Mouse (Mus musculus) heart, embryonic 11.5 days (tissue): ENCODE measurements around the gene Rorb. TPM values are rescaled to one million over a fixed set of nuclear protein-coding genes. Genes with fewer than 3 reads are reported as not detected.

Experiments
- ATAC-seq: fragments of 200-750 bp; cut with Nextera tagmentation; replicated peaks from 2 replicates; pipeline ENCODE4 v1.8.0; 2017; ENCODE audit warnings: moderate library complexity; ENCODE audit not compliant: insufficient number of reproducible peaks, low FRiP score, low TSS enrichment
- H3K27ac ChIP-seq: fragments of 300-500 bp; sonication (generic); 2 replicates; pipeline ENCODE4 v1.5.1; 2014; ENCODE audit warnings: mild to moderate bottlenecking, low read depth, low read length
- H3K27me3 ChIP-seq: fragments of 300-500 bp; sonication (generic); 2 replicates; pipeline ENCODE4 v1.6.1; 2014; ENCODE audit warnings: mild to moderate bottlenecking, low read length, mixed read lengths; ENCODE audit not compliant: control insufficient read depth, insufficient read depth
- H3K36me3 ChIP-seq: fragments of 300-500 bp; sonication (generic); 2 replicates; pipeline ENCODE4 v1.6.1; 2014; ENCODE audit warnings: mild to moderate bottlenecking, low read length, moderate library complexity, mixed read lengths; ENCODE audit not compliant: control insufficient read depth, insufficient read depth
- H3K4me1 ChIP-seq: fragments of 300-500 bp; sonication (generic); 2 replicates; pipeline ENCODE4 v1.6.1; 2014; ENCODE audit warnings: low read length; ENCODE audit not compliant: control insufficient read depth, insufficient read depth
- H3K4me2 ChIP-seq: fragments of 300-500 bp; sonication (generic); 2 replicates; pipeline ENCODE4 v1.6.1; 2014; ENCODE audit warnings: mild to moderate bottlenecking, moderate library complexity
- H3K4me3 ChIP-seq: fragments of 300-500 bp; sonication (generic); 2 replicates; pipeline ENCODE4 v1.5.1; 2014; ENCODE audit warnings: low read depth, low read length
- H3K9ac ChIP-seq: fragments of 300-500 bp; sonication (generic); 2 replicates; pipeline ENCODE4 v1.6.1; 2014; ENCODE audit warnings: mild to moderate bottlenecking, low read depth, low read length, moderate library complexity
- H3K9me3 ChIP-seq: fragments of 300-500 bp; sonication (generic); replicated peaks from 2 replicates; pipeline ENCODE4 v1.6.1; 2016; ENCODE audit warnings: low read length; ENCODE audit not compliant: control insufficient read depth
- WGBS: fragments of 180-500 bp; shearing (Covaris S2); extraction: QIAGEN DNeasy Blood & Tissue Kit; methylation state at CpG from one replicate; pipeline ENCODE4 v1.1.7; 2014; ENCODE audit not compliant: insufficient replicate concordance; 5-methylcytosine and 5-hydroxymethylcytosine counted together
- polyA plus RNA-seq: library from polyadenylated mRNA; unstranded; fragments of >200 nt; fragmentation: Nextera tagmentation; extraction: Ambion mirVana; gene quantifications from 2 replicates; pipeline ENCODE4 v1.2.1, GENCODE M21; 2014

Gene Rorb
- polyA plus RNA-seq, 1 experiment from 2014 or later: 0.21 TPM

- H3K4me2 ChIP-seq: no peak overlapping the region
- no peaks in the 10 kb centered on the region for H3K9me3 ChIP-seq
- H3K36me3 ChIP-seq: no peaks in the 10 kb centered on the region
- no peak overlapping the region for H3K27ac ChIP-seq
- no peak overlapping the region for H3K9ac ChIP-seq
- no peak for ATAC-seq
- H3K4me1 ChIP-seq: no peaks in the 10 kb centered on the region
- no peak overlapping the region for H3K4me3 ChIP-seq
- 76% methylated on average over 5 of the region's 5 CpGs for WGBS
- H3K27me3 ChIP-seq: no peaks in the 10 kb centered on the region
These were observed 131.0 kb downstream of the Rorb start for GRCm38 (mm10) chr19:18979996-18980395.

GRCm38 (mm10) chr19:18974796-18975660, 136.0 kb downstream of the Rorb start:
- Histone ChIP-seq H3K4me3 (no peak overlapping the region), H3K27me3 (no peaks in the 10 kb centered on the region), H3K36me3 (no peaks in the 10 kb centered on the region), H3K27ac (no peak overlapping the region), H3K9ac (no peak overlapping the region), H3K9me3 (no peaks in the 10 kb centered on the region), H3K4me2 (no peak overlapping the region), H3K4me1 (no peaks in the 10 kb centered on the region)
- 49% methylated on average over 5 of the region's 5 CpGs for WGBS
- ATAC-seq: no peak

GRCm38 (mm10) chr19:18969386-18969785, 141.6 kb downstream of the Rorb start:
- no peaks in the 10 kb centered on the region for H3K36me3 ChIP-seq
- WGBS: 72% methylated on average over 8 of the region's 8 CpGs
- H3K9me3 ChIP-seq: no peaks in the 10 kb centered on the region
- no peak overlapping the region for H3K27ac ChIP-seq
- H3K27me3 ChIP-seq: no peaks in the 10 kb centered on the region
- no peak overlapping the region for H3K4me3 ChIP-seq
- no peak overlapping the region for H3K9ac ChIP-seq
- ATAC-seq: no peak
- H3K4me2 ChIP-seq: no peak overlapping the region
- H3K4me1 ChIP-seq: no peaks in the 10 kb centered on the region

- H3K27ac ChIP-seq: no peak overlapping the region
- H3K4me3 ChIP-seq: no peak overlapping the region
- H3K4me1 ChIP-seq: no peaks in the 10 kb centered on the region
- 40% methylated on average over 4 of the region's 4 CpGs for WGBS
- H3K9me3 ChIP-seq: no peaks in the 10 kb centered on the region
- no peaks in the 10 kb centered on the region for H3K36me3 ChIP-seq
- H3K4me2 ChIP-seq: no peak overlapping the region
- no peak overlapping the region for H3K9ac ChIP-seq
- ATAC-seq: no peak
- no peaks in the 10 kb centered on the region for H3K27me3 ChIP-seq
These were observed 143.7 kb downstream of the Rorb start for GRCm38 (mm10) chr19:18967307-18967706.

GRCm38 (mm10) chr19:18959862-18960261, 151.1 kb downstream of the Rorb start:
- Histone ChIP-seq H3K36me3 (no peaks in the 10 kb centered on the region), H3K9ac (no peak overlapping the region), H3K4me3 (no peak overlapping the region), H3K4me1 (no peaks in the 10 kb centered on the region), H3K9me3 (no peaks in the 10 kb centered on the region), H3K4me2 (no peak overlapping the region), H3K27me3 (no peaks in the 10 kb centered on the region), H3K27ac (no peak overlapping the region)
- 31% methylated on average over 3 of the region's 3 CpGs for WGBS
- ATAC-seq: no peak

- Histone ChIP-seq H3K9ac (no peak overlapping the region), H3K4me1 (no peaks in the 10 kb centered on the region), H3K9me3 (no peaks in the 10 kb centered on the region; the same call in 1 of the 2 replicates), H3K4me3 (no peak overlapping the region), H3K4me2 (no peak overlapping the region), H3K27me3 (no peaks in the 10 kb centered on the region), H3K36me3 (no peaks in the 10 kb centered on the region), H3K27ac (no peak overlapping the region)
- ATAC-seq: no peak
- 80% methylated on average over 3 of the region's 3 CpGs for WGBS
These were observed 158.2 kb downstream of the Rorb start for GRCm38 (mm10) chr19:18952806-18953205.

- Histone ChIP-seq H3K4me2 (no peak overlapping the region), H3K4me1 (no peaks in the 10 kb centered on the region), H3K27me3 (no peaks in the 10 kb centered on the region), H3K4me3 (no peak overlapping the region), H3K9me3 (no peaks in the 10 kb centered on the region; the same call in 1 of the 2 replicates), H3K9ac (no peak overlapping the region), H3K36me3 (no peaks in the 10 kb centered on the region), H3K27ac (no peak overlapping the region)
- no peak for ATAC-seq
- WGBS: 74% methylated on average over 3 of the region's 3 CpGs
These were observed 163.8 kb downstream of the Rorb start for GRCm38 (mm10) chr19:18947193-18947592.

- ATAC-seq: no peak
- no peaks in the 10 kb centered on the region for H3K27me3 ChIP-seq
- no peak overlapping the region for H3K4me3 ChIP-seq
- H3K27ac ChIP-seq: no peak overlapping the region
- no peaks in the 10 kb centered on the region for H3K4me1 ChIP-seq
- H3K9me3 ChIP-seq: no peaks in the 10 kb centered on the region
- 86% methylated on average over 3 of the region's 3 CpGs for WGBS
- no peak overlapping the region for H3K4me2 ChIP-seq
- no peak overlapping the region for H3K9ac ChIP-seq
- H3K36me3 ChIP-seq: no peaks in the 10 kb centered on the region
These were observed 165.7 kb downstream of the Rorb start for GRCm38 (mm10) chr19:18945265-18945664.

- Histone ChIP-seq H3K4me2 (no peak overlapping the region), H3K27me3 (no peaks in the 10 kb centered on the region), H3K27ac (no peak overlapping the region), H3K9me3 (no peaks in the 10 kb centered on the region), H3K4me1 (no peaks in the 10 kb centered on the region), H3K9ac (no peak overlapping the region), H3K36me3 (no peaks in the 10 kb centered on the region), H3K4me3 (no peak overlapping the region)
- WGBS: 82% methylated on average over 6 of the region's 6 CpGs
- ATAC-seq: no peak
These were observed 169.6 kb downstream of the Rorb start for GRCm38 (mm10) chr19:18941391-18941790.
